Mouse (Mus musculus) forebrain, embryonic 15.5 days (tissue): ENCODE measurements around the gene Hba-x. TPM values are rescaled to one million over a fixed set of nuclear protein-coding genes. Genes with fewer than 3 reads are reported as not detected.
"Not testable (repeated sequence)": the region's sequence is repeated elsewhere in the genome, so short reads cannot be mapped to it uniquely, and the experiment has no call there.

ENCODE experiments used
- ATAC-seq: fragments of 200-750 bp; cut with Nextera tagmentation; replicated peaks from 2 replicates; pipeline ENCODE4 v1.8.0; 2017; ENCODE audit warnings: mild to moderate bottlenecking, moderate TSS enrichment, moderate library complexity
- H3K27ac ChIP-seq: fragments of 300-500 bp; sonication (generic); replicated peaks from 2 replicates; pipeline ENCODE4 v1.5.1; 2015; ENCODE audit warnings: mild to moderate bottlenecking, inconsistent platforms
- H3K27me3 ChIP-seq: fragments of 300-500 bp; sonication (generic); 2 replicates; pipeline ENCODE4 v1.6.1; 2015; ENCODE audit warnings: inconsistent platforms
- H3K36me3 ChIP-seq: fragments of 300-500 bp; sonication (generic); 2 replicates; pipeline ENCODE4 v1.6.1; 2015; ENCODE audit warnings: mild to moderate bottlenecking, inconsistent platforms
- H3K4me1 ChIP-seq: fragments of 300-500 bp; sonication (generic); 2 replicates; pipeline ENCODE4 v1.6.1; 2015; ENCODE audit warnings: inconsistent platforms
- H3K4me2 ChIP-seq: fragments of 300-500 bp; sonication (generic); replicated peaks from 2 replicates; pipeline ENCODE4 v1.6.1; 2015; ENCODE audit warnings: mild to moderate bottlenecking, inconsistent platforms
- H3K4me3 ChIP-seq: fragments of 300-500 bp; sonication (generic); 2 replicates; pipeline ENCODE4 v1.5.1; 2015; ENCODE audit warnings: mild to moderate bottlenecking, inconsistent platforms
- H3K9ac ChIP-seq: fragments of 300-500 bp; sonication (generic); replicated peaks from 2 replicates; pipeline ENCODE4 v1.6.1; 2015; ENCODE audit warnings: mild to moderate bottlenecking, inconsistent platforms
- H3K9me3 ChIP-seq: fragments of 300-500 bp; sonication (generic); 2 replicates; pipeline ENCODE4 v1.6.1; 2016; ENCODE audit warnings: inconsistent platforms
- WGBS: fragments of 180-500 bp; shearing (Covaris S2); methylation state at CpG from one replicate; pipeline ENCODE4 v1.1.7; 2015; ENCODE audit warnings: mixed read lengths; 5-methylcytosine and 5-hydroxymethylcytosine counted together
- polyA plus RNA-seq: library from polyadenylated mRNA; unstranded; fragments of >200 nt; fragmentation: Nextera tagmentation; extraction: Ambion mirVana; gene quantifications from 2 replicates; pipeline ENCODE4 v1.2.1, GENCODE M21; 2015

The Hba-x gene
- polyA plus RNA-seq, 1 experiment from 2014 or later: 24.0 TPM

DNA sequence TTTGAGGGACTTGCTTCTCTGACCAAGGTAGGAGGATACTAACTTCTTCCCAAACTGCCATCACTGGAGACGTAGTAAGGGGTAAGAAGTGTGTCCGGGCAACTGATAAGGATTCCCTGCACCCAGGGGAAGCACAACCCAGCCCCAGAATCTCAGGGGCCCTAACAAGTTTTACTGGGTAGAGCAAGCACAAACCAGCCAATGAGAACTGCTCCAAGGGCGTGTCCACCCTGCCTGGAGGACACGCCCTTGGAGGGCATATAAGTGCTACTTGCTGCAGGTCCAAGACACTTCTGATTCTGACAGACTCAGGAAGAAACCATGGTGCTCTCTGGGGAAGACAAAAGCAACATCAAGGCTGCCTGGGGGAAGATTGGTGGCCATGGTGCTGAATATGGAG lies 20.0 kb downstream of the Hba-x start, which contains the start of gene Hba-a2:
Hba-a2 (plus strand) TSS at position 287 of the 400 bp plus-strand sequence.
- H3K9me3 ChIP-seq, H3K36me3 ChIP-seq, H3K9ac ChIP-seq, H3K4me3 ChIP-seq, H3K4me1 ChIP-seq, H3K27ac ChIP-seq, ATAC-seq, H3K27me3 ChIP-seq, H3K4me2 ChIP-seq: not testable (repeated sequence)
- WGBS: no CpG with 5 or more reads among the region's 4 CpGs

DNA sequence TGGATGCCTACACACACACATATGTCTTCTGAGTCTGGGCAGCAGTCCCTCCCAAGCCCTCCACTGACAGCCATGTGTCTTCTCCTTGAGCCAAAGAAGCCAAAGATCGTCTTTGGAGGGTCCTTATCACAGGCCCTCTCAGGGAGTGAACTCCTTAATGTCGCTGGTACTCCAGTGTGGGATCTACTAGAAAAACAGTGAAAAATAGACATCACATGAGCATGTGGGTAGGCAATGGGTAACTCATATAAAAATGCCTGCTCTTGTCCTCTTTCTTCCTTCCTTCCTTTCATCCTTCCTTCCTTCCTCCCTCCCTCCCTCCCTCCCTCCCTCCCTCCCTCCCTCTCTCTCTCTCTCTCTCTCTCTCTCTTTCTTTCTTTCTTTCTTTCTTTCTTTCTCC lies 21.2 kb downstream of the Hba-x start:
- H3K9ac ChIP-seq, H3K4me3 ChIP-seq, H3K27me3 ChIP-seq, H3K4me2 ChIP-seq, ATAC-seq, H3K9me3 ChIP-seq, H3K4me1 ChIP-seq, H3K27ac ChIP-seq, H3K36me3 ChIP-seq: not testable (repeated sequence)
- 43% methylated on average over 2 of the region's 2 CpGs for WGBS

DNA sequence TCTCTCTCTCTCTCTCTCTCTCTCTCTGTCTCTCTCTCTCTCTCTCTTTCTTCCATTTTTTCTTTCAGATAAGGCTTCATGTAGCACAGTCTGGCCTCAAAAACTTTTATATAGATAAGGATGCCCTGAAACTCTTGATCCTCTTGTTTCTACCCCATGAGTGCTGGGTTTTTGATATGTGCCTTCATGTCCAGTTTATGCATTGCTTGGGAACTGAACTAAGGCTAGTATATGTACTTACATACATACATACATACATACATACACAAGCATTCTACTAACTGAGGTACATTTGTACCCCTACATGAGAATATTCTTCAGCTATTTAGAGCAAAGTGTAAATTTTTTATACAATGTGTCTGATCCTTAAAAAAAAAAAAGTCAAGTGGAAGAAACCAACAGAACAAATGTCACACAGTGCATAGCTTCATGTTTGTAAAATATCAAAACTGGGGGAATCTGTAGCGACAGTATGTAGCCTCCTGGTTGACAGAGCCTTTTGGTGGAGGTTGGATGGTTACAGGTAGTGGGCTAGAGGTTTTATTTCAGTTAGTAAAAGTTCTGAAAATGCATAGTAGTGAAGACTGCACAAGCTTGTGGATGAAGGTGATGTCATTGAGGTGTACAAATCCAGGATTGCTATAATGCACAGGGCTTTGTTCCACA lies 21.8 kb downstream of the Hba-x start:
- H3K4me1 ChIP-seq: peaks cover 5% of the 10 kb centered on the region; the same call in 1 of the 2 replicates
- no peaks in the 10 kb centered on the region for H3K9me3 ChIP-seq
- ATAC-seq: no peak
- H3K27me3 ChIP-seq: no peaks in the 10 kb centered on the region
- H3K9ac ChIP-seq: no peak overlapping the region
- no peak overlapping the region for H3K4me2 ChIP-seq
- WGBS: 92% methylated on average over 1 of the region's 1 CpGs
- no peaks in the 10 kb centered on the region for H3K36me3 ChIP-seq
- no peak overlapping the region for H3K27ac ChIP-seq
- no peak overlapping the region for H3K4me3 ChIP-seq

GRCm38 (mm10) chr11:32298532-32298918 lies 22.3 kb downstream of the Hba-x start:
- Histone ChIP-seq H3K27me3 (no peaks in the 10 kb centered on the region), H3K9me3 (no peaks in the 10 kb centered on the region), H3K4me2 (no peak overlapping the region), H3K27ac (no peak overlapping the region), H3K4me3 (no peak overlapping the region), H3K4me1 (peaks cover 9% of the 10 kb centered on the region; the same call in 1 of the 2 replicates), H3K9ac (no peak overlapping the region), H3K36me3 (no peaks in the 10 kb centered on the region)
- ATAC-seq: no peak
- 97% methylated on average over 2 of the region's 2 CpGs for WGBS

DNA sequence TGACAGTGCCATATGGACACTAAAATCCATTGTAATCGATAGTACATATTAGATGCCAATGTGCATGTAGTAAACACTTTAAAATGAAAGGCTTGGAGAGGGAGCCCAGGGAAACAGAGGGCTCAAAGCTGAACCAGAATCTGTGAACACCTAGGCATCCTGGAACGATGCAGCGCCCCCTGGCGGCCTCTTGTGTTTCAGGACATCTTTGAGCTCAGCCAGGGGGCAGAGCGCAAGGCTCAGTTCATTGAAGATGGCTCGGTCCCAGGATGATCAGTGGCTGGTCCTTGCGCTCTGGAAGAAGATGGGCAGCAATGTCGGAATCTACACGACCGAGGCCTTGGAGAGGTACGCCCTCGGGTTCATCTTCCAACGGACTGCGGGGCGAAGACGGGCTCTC lies 23.7 kb downstream of the Hba-x start, which contains the start of gene Hbq1a:
Hbq1a (plus strand) TSS at position 205 of the 400 bp plus-strand sequence.
- WGBS: 5% methylated on average over 16 of the region's 16 CpGs
- peak within 1 kb of the TSS; percentile 29 for H3K4me3 ChIP-seq
- H3K27me3 ChIP-seq: not testable (repeated sequence)

DNA sequence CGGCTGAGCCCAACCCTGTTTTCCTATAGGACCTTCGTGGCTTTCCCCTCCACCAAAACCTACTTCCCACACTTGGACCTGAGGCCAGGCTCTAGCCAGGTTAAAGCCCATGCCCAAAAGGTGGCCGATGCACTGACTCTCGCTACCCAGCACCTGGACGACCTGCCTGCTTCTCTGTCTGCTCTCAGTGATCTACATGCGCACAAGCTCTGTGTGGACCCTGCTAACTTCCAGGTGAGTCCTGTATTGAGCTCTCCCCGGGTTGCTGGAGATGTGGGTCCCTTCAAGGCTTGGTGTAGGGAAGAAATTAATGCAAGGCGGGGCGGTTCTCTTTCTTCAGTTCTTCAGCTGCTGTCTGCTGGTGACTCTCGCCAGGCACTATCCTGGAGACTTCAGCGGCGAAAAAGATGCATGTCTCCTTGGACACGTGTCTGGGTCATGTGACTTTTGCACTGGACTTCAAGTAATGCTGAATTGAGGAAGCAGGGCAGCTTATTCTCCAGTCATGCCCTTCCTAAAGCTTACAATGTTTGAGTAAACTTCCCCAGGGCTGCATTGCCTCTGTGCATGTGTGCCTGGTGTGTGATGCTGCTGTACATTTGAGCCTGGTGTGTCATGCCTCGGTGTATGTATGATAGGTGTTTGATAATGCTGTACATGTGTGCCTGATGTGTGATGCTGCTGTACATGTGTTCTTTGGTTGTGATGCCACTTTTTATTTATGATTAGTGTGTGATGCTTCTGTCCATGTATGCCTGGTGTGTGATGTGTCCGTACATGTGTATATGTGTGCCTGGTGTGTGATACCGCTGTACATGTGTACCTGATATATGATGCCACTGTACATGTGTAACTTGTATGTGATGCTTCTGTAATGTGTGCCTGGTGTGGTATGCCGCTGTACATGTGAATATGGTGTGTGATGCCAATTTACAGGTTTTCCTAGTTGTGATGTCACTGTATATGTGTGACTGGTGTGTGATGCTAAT lies 24.4 kb downstream of the Hba-x start:
- Histone ChIP-seq H3K9ac (no peak overlapping the region), H3K27me3 (no peaks in the 10 kb centered on the region), H3K9me3 (no peaks in the 10 kb centered on the region), H3K27ac (no peak overlapping the region), H3K36me3 (no peaks in the 10 kb centered on the region), H3K4me1 (peaks cover 9% of the 10 kb centered on the region; the same call in 1 of the 2 replicates), H3K4me3 (peak overlapping the region; percentile 29), H3K4me2 (peak overlapping the region; percentile 40)
- no peak for ATAC-seq
- WGBS: 58% methylated on average over 16 of the region's 17 CpGs

More for the DNA sequence above, 23.7 kb downstream of the Hba-x start, which contains the start of gene Hbq1a:
- not testable (repeated sequence) for H3K27ac ChIP-seq, H3K36me3 ChIP-seq, H3K9me3 ChIP-seq, H3K4me1 ChIP-seq, H3K9ac ChIP-seq
- H3K4me2 ChIP-seq: peak within 1 kb of the TSS; percentile 40
- peak; percentile 55; the same call in 1 of the 2 replicates for ATAC-seq

DNA sequence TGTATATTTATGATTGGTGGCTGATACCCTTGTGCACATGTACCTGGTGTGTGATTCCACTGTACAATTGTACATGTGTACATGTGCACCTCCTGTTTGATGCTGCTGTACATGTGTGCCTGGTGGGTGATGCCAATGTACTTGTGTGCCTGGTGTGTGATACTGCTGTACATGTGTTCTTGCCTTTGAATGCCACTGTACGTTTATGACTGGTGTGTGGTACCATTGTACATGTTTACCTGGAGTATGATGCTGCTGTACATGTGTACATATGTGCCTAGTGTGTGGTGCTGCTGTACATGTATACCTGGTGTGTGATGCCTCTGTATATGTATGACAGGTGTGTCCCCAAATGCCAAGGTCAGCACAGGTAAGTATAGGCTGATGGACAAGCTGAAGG lies 25.3 kb downstream of the Hba-x start:
- Histone ChIP-seq H3K9me3 (no peaks in the 10 kb centered on the region), H3K4me1 (peaks cover 9% of the 10 kb centered on the region; the same call in 1 of the 2 replicates), H3K27ac (no peak overlapping the region), H3K27me3 (no peaks in the 10 kb centered on the region), H3K4me3 (no peak overlapping the region), H3K9ac (no peak overlapping the region), H3K36me3 (no peaks in the 10 kb centered on the region), H3K4me2 (no peak overlapping the region)
- 73% methylated on average over 1 of the region's 1 CpGs for WGBS
- no peak for ATAC-seq

- ATAC-seq: peak; percentile 60
- H3K9ac ChIP-seq: no peak overlapping the region
- peaks cover 9% of the 10 kb centered on the region; the same call in 1 of the 2 replicates for H3K4me1 ChIP-seq
- H3K27ac ChIP-seq: peak overlapping the region; percentile 31; the same call in 1 of the 2 replicates
- WGBS: 38% methylated on average over 2 of the region's 2 CpGs
- H3K9me3 ChIP-seq: no peaks in the 10 kb centered on the region
- no peak overlapping the region for H3K4me3 ChIP-seq
- H3K27me3 ChIP-seq: no peaks in the 10 kb centered on the region
- H3K4me2 ChIP-seq: no peak overlapping the region
- H3K36me3 ChIP-seq: no peaks in the 10 kb centered on the region
Measured at GRCm38 (mm10) chr11:32302824-32303419, 26.7 kb downstream of the Hba-x start.

DNA sequence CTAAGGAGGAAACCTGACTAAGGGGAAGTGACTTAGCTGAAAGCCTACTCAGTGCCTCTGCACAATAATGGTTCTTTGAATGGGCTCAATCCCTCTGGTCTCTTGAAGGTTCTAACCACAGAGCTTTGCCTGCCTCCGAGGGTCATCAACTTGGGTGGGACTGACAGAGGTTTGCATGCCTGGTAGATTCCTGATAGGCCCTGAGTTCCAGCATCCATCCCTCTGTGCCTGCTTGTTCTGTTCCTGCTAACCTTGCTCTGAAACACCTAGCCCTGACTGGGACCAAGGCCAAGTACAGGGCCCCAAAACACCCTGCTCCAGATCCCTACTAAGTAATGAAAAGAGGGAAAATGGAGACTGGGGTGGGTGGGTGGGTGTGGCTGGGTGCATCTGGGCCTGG lies 27.3 kb downstream of the Hba-x start:
- no peak overlapping the region for H3K4me3 ChIP-seq
- no peaks in the 10 kb centered on the region for H3K27me3 ChIP-seq
- H3K4me2 ChIP-seq: no peak overlapping the region
- no peak overlapping the region for H3K27ac ChIP-seq
- H3K9ac ChIP-seq: no peak overlapping the region
- WGBS: 92% methylated on average over 1 of the region's 1 CpGs
- no peak for ATAC-seq
- no peaks in the 10 kb centered on the region for H3K36me3 ChIP-seq
- H3K9me3 ChIP-seq: no peaks in the 10 kb centered on the region
- peaks cover 9% of the 10 kb centered on the region; the same call in 1 of the 2 replicates for H3K4me1 ChIP-seq

GRCm38 (mm10) chr11:32307006-32307405 lies 30.8 kb downstream of the Hba-x start:
- Histone ChIP-seq H3K27ac (no peak overlapping the region), H3K4me1 (peaks cover 9% of the 10 kb centered on the region; the same call in 1 of the 2 replicates), H3K36me3 (no peaks in the 10 kb centered on the region), H3K4me2 (no peak overlapping the region), H3K4me3 (no peak overlapping the region), H3K9ac (no peak overlapping the region), H3K27me3 (no peaks in the 10 kb centered on the region), H3K9me3 (no peaks in the 10 kb centered on the region)
- WGBS: 73% methylated on average over 1 of the region's 1 CpGs
- ATAC-seq: no peak

GRCm38 (mm10) chr11:32309446-32309845 lies 33.2 kb downstream of the Hba-x start:
- Histone ChIP-seq H3K9me3 (no peaks in the 10 kb centered on the region), H3K4me1 (no peaks in the 10 kb centered on the region), H3K27ac (no peak overlapping the region), H3K4me2 (no peak overlapping the region), H3K36me3 (no peaks in the 10 kb centered on the region), H3K27me3 (no peaks in the 10 kb centered on the region), H3K4me3 (no peak overlapping the region), H3K9ac (no peak overlapping the region)
- no peak for ATAC-seq
- 43% methylated on average over 4 of the region's 4 CpGs for WGBS

GRCm38 (mm10) chr11:32309928-32310327 lies 33.7 kb downstream of the Hba-x start:
- no peak overlapping the region for H3K4me3 ChIP-seq
- no peak for ATAC-seq
- H3K9me3 ChIP-seq: no peaks in the 10 kb centered on the region
- WGBS: 78% methylated on average over 3 of the region's 3 CpGs
- H3K36me3 ChIP-seq: no peaks in the 10 kb centered on the region
- H3K9ac ChIP-seq: no peak overlapping the region
- H3K27ac ChIP-seq: no peak overlapping the region
- no peaks in the 10 kb centered on the region for H3K4me1 ChIP-seq
- no peaks in the 10 kb centered on the region for H3K27me3 ChIP-seq
- H3K4me2 ChIP-seq: no peak overlapping the region
